Mouse (Mus musculus) testis, adult 2 months (tissue): ENCODE data around the gene Kif5a.

Experiments
- CTCF ChIP-seq: fragments of 200-500 bp; IDR thresholded peaks from 2 replicates; pipeline ENCODE4 v1.5.1; 2012; ENCODE audit warnings: low read depth, mild to moderate bottlenecking, inconsistent platforms, low read length, moderate library complexity; ENCODE audit not compliant: control insufficient read depth, insufficient read depth, insufficient replicate concordance
- POLR2A ChIP-seq: fragments of 200-500 bp; IDR thresholded peaks from 2 replicates; pipeline ENCODE4 v1.6.1; 2012; ENCODE audit warnings: low read depth, mild to moderate bottlenecking, inconsistent platforms, low read length, moderate library complexity; ENCODE audit not compliant: control insufficient read depth

- no peak for TF ChIP-seq CTCF
- no peak for TF ChIP-seq POLR2A
Measured at GRCm38 (mm10) chr10:127294895-127295510, 31.9 kb upstream of the Kif5a start.
